Mouse (Mus musculus) MEL (cell line): ENCODE measurements around the gene BC052040. TPM values are rescaled to one million over a fixed set of nuclear protein-coding genes. Genes with fewer than 3 reads are reported as not detected.

Experiments used
- DNase-seq: peaks from one replicate; pipeline ENCODE4 v3.0.0; 2011; ENCODE audit warnings: low read depth, low spot score
- H3K27ac ChIP-seq: 2 replicates; pipeline ENCODE4 v1.5.1; 2012; ENCODE audit warnings: low read depth, mild to moderate bottlenecking, control low read depth, low read length, moderate library complexity; ENCODE audit not compliant: control insufficient read depth
- H3K27me3 ChIP-seq, 2 experiments: fragments of 150-350 bp in 1 of 2; sonication (generic) in 1 of 2; 2 replicates each; pipeline ENCODE4 v1.6.1; 2012; ENCODE audit warnings: low read length in 2 of 2, mild to moderate bottlenecking in 2 of 2, improper control_type of control experiment in 1 of 2, moderate library complexity in 1 of 2; ENCODE audit not compliant: insufficient read depth in 2 of 2, control insufficient read depth in 1 of 2
- H3K36me3 ChIP-seq, 2 experiments: 2 replicates each; pipeline ENCODE4 v1.6.1; 2012 to 2014; ENCODE audit warnings: low read length in 2 of 2, improper control_type of control experiment in 1 of 2, inconsistent platforms in 1 of 2, mild to moderate bottlenecking in 1 of 2; ENCODE audit not compliant: insufficient read depth in 2 of 2, control insufficient read depth in 1 of 2
- H3K4me1 ChIP-seq, 2 experiments: fragments of 150-350 bp in 1 of 2; sonication (generic) in 1 of 2; 2 replicates each; pipeline ENCODE4 v1.6.1; 2012; ENCODE audit warnings: low read length in 2 of 2, improper control_type of control experiment in 1 of 2, mild to moderate bottlenecking in 1 of 2; ENCODE audit not compliant: insufficient read depth in 2 of 2, control insufficient read depth in 1 of 2
- H3K4me3 ChIP-seq, 2 experiments: fragments of 150-350 bp in 1 of 2; sonication (generic) in 1 of 2; 2 replicates each; pipeline ENCODE4 v1.5.1; 2012; ENCODE audit warnings: low read depth in 2 of 2, low read length in 2 of 2, mild to moderate bottlenecking in 2 of 2, moderate library complexity in 2 of 2, control low read depth in 1 of 2, improper control_type of control experiment in 1 of 2; ENCODE audit not compliant: control insufficient read depth in 1 of 2, insufficient read depth in 1 of 2
- H3K79me2 ChIP-seq: 2 replicates; pipeline ENCODE4 v1.6.1; 2012; ENCODE audit warnings: mild to moderate bottlenecking, low read length, moderate library complexity; ENCODE audit not compliant: control insufficient read depth, poor library complexity, insufficient read depth
- H3K9ac ChIP-seq: 2 replicates; pipeline ENCODE4 v1.6.1; 2012; ENCODE audit warnings: low read depth, mild to moderate bottlenecking, control low read depth, low read length, moderate library complexity; ENCODE audit not compliant: control insufficient read depth, poor library complexity, severe bottlenecking
- H3K9me3 ChIP-seq: fragments of 150-350 bp; sonication (generic); replicated peaks from 2 replicates; pipeline ENCODE4 v1.6.1; 2012; ENCODE audit warnings: mild to moderate bottlenecking, low read length, improper control_type of control experiment, moderate library complexity; ENCODE audit not compliant: insufficient read depth
- CHD1 ChIP-seq: IDR thresholded peaks from 2 replicates; pipeline ENCODE4 v1.6.1; 2012; ENCODE audit warnings: low read depth, mild to moderate bottlenecking, inconsistent platforms, low read length, improper control_type of control experiment
- EP300 ChIP-seq, 2 experiments: IDR thresholded peaks; 2 replicates each; pipeline ENCODE4 v1.6.1; 2011; ENCODE audit warnings: improper control_type of control experiment in 2 of 2, low read length in 2 of 2, low read depth in 1 of 2, mild to moderate bottlenecking in 1 of 2
- GATA1 ChIP-seq: IDR thresholded peaks from 2 replicates; pipeline ENCODE4 v1.6.1; 2011; ENCODE audit warnings: low read depth, low read length, improper control_type of control experiment
- MXI1 ChIP-seq: IDR thresholded peaks from 2 replicates; pipeline ENCODE4 v1.6.1; 2011; ENCODE audit warnings: mild to moderate bottlenecking, low read depth, low read length, improper control_type of control experiment
- MYB ChIP-seq: IDR thresholded peaks from 2 replicates; pipeline ENCODE4 v1.6.1; 2011; ENCODE audit warnings: mild to moderate bottlenecking, low read depth, low read length, improper control_type of control experiment
- MYC ChIP-seq: IDR thresholded peaks from 2 replicates; pipeline ENCODE4 v1.6.1; 2011; ENCODE audit warnings: low read depth, mild to moderate bottlenecking, low read length, improper control_type of control experiment, moderate library complexity
- NELFE ChIP-seq: IDR thresholded peaks from 2 replicates; pipeline ENCODE4 v1.6.1; 2011; ENCODE audit warnings: low read depth, low read length, improper control_type of control experiment
- RAD21 ChIP-seq: IDR thresholded peaks from 2 replicates; pipeline ENCODE4 v1.6.1; 2011; ENCODE audit warnings: mild to moderate bottlenecking, low read depth, low read length, improper control_type of control experiment
- RCOR1 ChIP-seq: IDR thresholded peaks from 2 replicates; pipeline ENCODE4 v1.6.1; 2012; ENCODE audit warnings: low read depth, mild to moderate bottlenecking, inconsistent platforms, low read length, improper control_type of control experiment
- TBP ChIP-seq: IDR thresholded peaks from 2 replicates; pipeline ENCODE4 v1.8.0; 2011; ENCODE audit warnings: low read depth, low read length, improper control_type of control experiment
- TCF12 ChIP-seq: IDR thresholded peaks from 2 replicates; pipeline ENCODE4 v1.6.1; 2014; ENCODE audit warnings: low read depth, mild to moderate bottlenecking, inconsistent platforms, low read length, improper control_type of control experiment, moderate library complexity
- UBTF ChIP-seq: IDR thresholded peaks from 2 replicates; pipeline ENCODE4 v1.6.1; 2012; ENCODE audit warnings: low read depth, mild to moderate bottlenecking, inconsistent platforms, low read length, improper control_type of control experiment, moderate library complexity, borderline replicate concordance; ENCODE audit not compliant: insufficient read depth
- USF1 ChIP-seq: IDR thresholded peaks from 2 replicates; pipeline ENCODE4 v1.6.1; 2014; ENCODE audit warnings: low read depth, mild to moderate bottlenecking, inconsistent platforms, low read length, improper control_type of control experiment, moderate library complexity
- USF2 ChIP-seq, 2 experiments: IDR thresholded peaks; 2 replicates each; pipeline ENCODE4 v1.6.1; 2011 to 2012; ENCODE audit warnings: improper control_type of control experiment in 2 of 2, low read length in 2 of 2, borderline replicate concordance in 1 of 2, inconsistent platforms in 1 of 2, low read depth in 1 of 2, mild to moderate bottlenecking in 1 of 2; ENCODE audit not compliant: insufficient read depth in 1 of 2
- ZC3H11A ChIP-seq: IDR thresholded peaks from 2 replicates; pipeline ENCODE4 v1.6.1; 2012; ENCODE audit warnings: low read depth, mild to moderate bottlenecking, inconsistent platforms, low read length, improper control_type of control experiment
- ZMIZ1 ChIP-seq: IDR thresholded peaks from 2 replicates; pipeline ENCODE4 v1.6.1; 2012; ENCODE audit warnings: low read depth, mild to moderate bottlenecking, inconsistent platforms, low read length, improper control_type of control experiment, moderate library complexity
- ZNF384 ChIP-seq: IDR thresholded peaks from 2 replicates; pipeline ENCODE4 v1.6.1; 2012; ENCODE audit warnings: low read depth, mild to moderate bottlenecking, inconsistent platforms, low read length, improper control_type of control experiment
- polyA plus RNA-seq, 2 experiments: library from polyadenylated mRNA; stranded (reverse) in 1 of 2; unstranded in 1 of 2; fragments of >175 nt in 1 of 2; fragments of >200 nt in 1 of 2; gene quantifications; 2 replicates each; pipeline versions ENCODE4 v1.2.1 to v1.2.4; 2012; ENCODE audit warnings: low replicate concordance in 2 of 2, low read depth in 1 of 2; ENCODE audit not compliant: insufficient read length in 2 of 2, insufficient read depth in 1 of 2, missing spikeins in 1 of 2
- total RNA-seq: library from RNA; depleted of rRNA; stranded (reverse); fragments of 300-350 nt; gene quantifications from 2 replicates; pipeline ENCODE4 v1.2.3, GENCODE M21; 2012

The BC052040 gene
- total and polyA plus RNA-seq, 3 experiments = 5.3 to 18.2 TPM; not detected in 1

DNA sequence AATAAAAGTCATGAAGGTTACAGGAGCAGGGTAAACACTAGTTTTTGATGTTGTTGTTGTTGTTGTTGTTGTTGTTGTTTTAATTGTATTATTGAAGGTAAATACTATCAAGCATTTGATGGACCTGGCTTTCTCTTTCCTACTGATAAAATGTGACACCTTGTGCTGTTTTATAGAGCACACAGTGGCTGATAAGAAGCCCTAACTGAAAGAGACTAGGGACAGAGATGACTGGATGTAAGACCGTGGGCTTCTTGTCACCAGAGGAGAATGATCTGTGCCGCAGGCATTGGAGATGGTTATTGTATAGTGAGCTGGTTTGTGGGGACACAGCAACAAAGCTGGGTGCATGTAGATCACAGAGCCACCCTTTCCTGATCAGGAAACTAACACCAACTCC, 9.1 kb downstream of the BC052040 start:
- Histone ChIP-seq H3K27me3 (no peaks in the 10 kb centered on the region), H3K36me3 (peaks cover 0 to 12% of the 10 kb centered on the region in 2 experiments; a peak in 2 of 4 replicates), H3K79me2 (peaks cover 4% of the 10 kb centered on the region; the same call in 1 of the 2 replicates), H3K4me3 (no peak overlapping the region)
- peak; percentile 31 for DNase-seq
- TF ChIP-seq EP300 (IDR thresholded peaks at IDR 0.05; ENCODE audit: low read depth in 1 of 2, low read length in 2 of 2) (peak; percentile 24 to 35; a peak in 2 of 4 replicates), GATA1 (peak; percentile 56; the same call in 1 of the 2 replicates), MXI1 (no peak)
- TF ChIP-seq, all 39 proteins: peak for 2
- no peak overlapping the region for H3K27ac ChIP-seq
- no peak overlapping the region for H3K9ac ChIP-seq
- H3K9me3 ChIP-seq = no peaks in the 10 kb centered on the region
- peaks cover 8 to 19% of the 10 kb centered on the region in 2 experiments for H3K4me1 ChIP-seq

DNA sequence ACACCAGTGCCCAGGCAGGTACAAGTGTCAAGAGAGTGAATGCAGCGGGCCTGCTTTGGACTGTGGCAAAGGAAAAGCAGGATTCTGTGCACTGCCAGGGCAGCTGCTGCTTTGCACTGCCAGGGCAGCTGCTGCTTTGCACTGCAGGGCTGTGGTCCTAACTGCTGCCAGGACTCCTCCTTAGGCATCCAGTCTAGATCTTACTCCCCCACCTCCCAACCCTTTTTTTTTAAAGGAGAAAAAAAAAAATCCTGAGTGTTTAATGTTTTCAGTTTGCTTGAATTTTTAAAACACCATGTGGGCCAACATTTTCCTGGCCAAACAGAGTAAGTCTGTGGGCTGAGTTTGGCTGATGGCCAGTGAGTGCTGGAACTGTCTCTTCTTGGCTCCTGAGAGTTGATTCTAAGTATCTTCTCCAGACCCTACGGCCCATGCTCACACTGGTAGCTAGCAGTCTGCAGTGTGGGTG, 11.2 kb downstream of the BC052040 start:
- Histone ChIP-seq H3K9ac (no peak overlapping the region), H3K9me3 (no peaks in the 10 kb centered on the region), H3K36me3 (peaks cover 0 to 14% of the 10 kb centered on the region in 2 experiments; a peak in 2 of 4 replicates), H3K4me3 (no peak overlapping the region), H3K79me2 (no peaks in the 10 kb centered on the region; the same call in 1 of the 2 replicates), H3K4me1 (peaks cover 8 to 19% of the 10 kb centered on the region in 2 experiments), H3K27ac (no peak overlapping the region), H3K27me3 (no peaks in the 10 kb centered on the region)
- DNase-seq = peak; percentile 24
- TF ChIP-seq TBP (no peak), MYB (no peak), NELFE (no peak), CHD1 (no peak), RCOR1 (no peak), UBTF (no peak), TCF12 (no peak), ZC3H11A (no peak), ZMIZ1 (no peak), ZNF384 (no peak), MYC (no peak), EP300 (IDR thresholded peaks at IDR 0.05; ENCODE audit: low read depth in 1 of 2, low read length in 2 of 2) (no peak), USF2 (IDR thresholded peaks at IDR 0.05; ENCODE audit: borderline replicate concordance in 1 of 2, insufficient read depth in 1 of 2, low read depth in 1 of 2, low read length in 2 of 2) (no peak), RAD21 (no peak), USF1 (no peak)
